Mouse (Mus musculus) testis, postnatal 10 days (tissue): ENCODE data around the gene Kpna6.
A peak's percentile ranks its signal among the peaks of the same experiment; 100 is the strongest.
"Not testable (repeated sequence)": the region's sequence is repeated elsewhere in the genome, so short reads cannot be mapped to it uniquely, and the experiment has no call there.

ENCODE experiments used
- DNase-seq: peaks from one replicate; pipeline ENCODE4 v3.0.0; 2021; ENCODE audit warnings: low spot score

The Kpna6 gene

GRCm38 (mm10) chr4:129672083-129672877, at the start of gene Kpna6:
TSS of gene Kpna6 (minus strand) at chr4:129672767.
- peak; percentile 91 for DNase-seq

GRCm38 (mm10) chr4:129716310-129716709, 43.7 kb upstream of the Kpna6 start:
- no peak for DNase-seq

- DNase-seq = no peak
Observed at GRCm38 (mm10) chr4:129709486-129710129, 37.0 kb upstream of the Kpna6 start.

- no peak for DNase-seq
Observed at GRCm38 (mm10) chr4:129706750-129707149, 34.2 kb upstream of the Kpna6 start.

- peak; percentile 83 for DNase-seq
Observed at GRCm38 (mm10) chr4:129702454-129702853, 29.9 kb upstream of the Kpna6 start.

- peak; percentile 89 for DNase-seq
Observed at GRCm38 (mm10) chr4:129701503-129702377, 29.2 kb upstream of the Kpna6 start.

GRCm38 (mm10) chr4:129700661-129701060, 28.1 kb upstream of the Kpna6 start:
- not testable (repeated sequence) for DNase-seq

- no peak for DNase-seq
Observed at GRCm38 (mm10) chr4:129700216-129700615, 27.6 kb upstream of the Kpna6 start.

GRCm38 (mm10) chr4:129697191-129697590, 24.6 kb upstream of the Kpna6 start:
- no peak for DNase-seq

GRCm38 (mm10) chr4:129696158-129696985, 23.8 kb upstream of the Kpna6 start, which contains the start of gene Tmem39b:
TSS of gene Tmem39b (minus strand) at chr4:129696838.
- DNase-seq = peak; percentile 90

- DNase-seq = no peak
Observed at GRCm38 (mm10) chr4:129695815-129696157, 23.2 kb upstream of the Kpna6 start.

GRCm38 (mm10) chr4:129684531-129684930, 12.0 kb upstream of the Kpna6 start:
- no peak for DNase-seq

- no peak for DNase-seq
Observed at GRCm38 (mm10) chr4:129683901-129684493, 11.4 kb upstream of the Kpna6 start.

GRCm38 (mm10) chr4:129681837-129682236, 9.3 kb upstream of the Kpna6 start:
- no peak for DNase-seq

GRCm38 (mm10) chr4:129672878-129673449, 397 bp upstream of the Kpna6 start:
- DNase-seq = no peak

- DNase-seq = peak; percentile 62
Observed at GRCm38 (mm10) chr4:129671491-129672082, 980 bp downstream of the Kpna6 start.

- no peak for DNase-seq
Observed at GRCm38 (mm10) chr4:129662255-129662813, 10.2 kb downstream of the Kpna6 start.

GRCm38 (mm10) chr4:129661584-129661983, 11.0 kb downstream of the Kpna6 start:
- no peak for DNase-seq

- DNase-seq = no peak
Observed at GRCm38 (mm10) chr4:129654770-129655169, 17.8 kb downstream of the Kpna6 start.

GRCm38 (mm10) chr4:129650359-129650758, 22.2 kb downstream of the Kpna6 start:
- no peak for DNase-seq
